Mouse (Mus musculus): ENCODE measurements around the gene Daam1. TPM values are rescaled to one million over a fixed set of nuclear protein-coding genes. Genes with fewer than 3 reads are reported as not detected.
A peak's percentile ranks its signal among the peaks of the same experiment; 100 is the strongest.

The Daam1 gene
- polyA plus RNA-seq, 1 experiment from 2014 or later, result 5.0 TPM

DNA sequence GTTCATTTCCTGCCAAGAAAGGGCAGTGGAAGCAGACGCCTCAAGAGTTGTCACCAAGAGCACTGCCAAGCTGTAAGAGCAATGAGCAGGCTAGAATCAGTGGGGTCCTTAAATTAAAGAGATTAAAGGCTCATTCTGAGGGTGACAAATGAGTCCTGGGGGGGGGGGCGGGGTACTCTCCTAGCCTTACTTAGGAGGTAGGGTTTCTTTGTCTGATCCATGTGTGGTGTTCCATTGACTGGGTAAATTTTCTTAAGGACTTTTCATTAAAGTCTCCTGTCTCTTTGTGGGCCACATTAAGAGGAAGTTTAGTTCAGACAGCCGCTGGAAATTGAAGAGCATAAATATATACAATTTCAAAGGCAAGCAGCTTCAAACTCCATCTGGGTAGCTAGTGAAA, 138.1 kb downstream of the Daam1 start:
- H3K4me2 ChIP-seq (ENCODE audit: low read length), result no peak overlapping the region
- no peak overlapping the region for H3K4me3 ChIP-seq (replicated peaks; ENCODE audit: low read depth, low read length)
- no peak for ATAC-seq (replicated peaks; ENCODE audit: low FRiP score, low read depth)
- H3K27me3 ChIP-seq (ENCODE audit: insufficient read depth, low read length), result no peaks in the 10 kb centered on the region
- WGBS, result 38% methylated on average over 3 of the region's 3 CpGs
- H3K27ac ChIP-seq, result no peak overlapping the region
- H3K9me3 ChIP-seq (replicated peaks; ENCODE audit: low read length), result no peaks in the 10 kb centered on the region
- 0 out of 2 replicates have a peak, but pooled peaks cover 5% of the 10 kb centered on the region for H3K36me3 ChIP-seq (ENCODE audit: insufficient read depth, low read length)
- 0 out of 2 replicates have a peak, but pooled peaks cover 4% of the 10 kb centered on the region for H3K4me1 ChIP-seq (replicated peaks; ENCODE audit: insufficient read depth, low read length)
- H3K9ac ChIP-seq (ENCODE audit: low read depth, low read length), result no peak overlapping the region
- DNase-seq (ENCODE audit: low spot score), result peak; percentile 56
- TF ChIP-seq CTCF (IDR thresholded peaks at IDR 0.05; ENCODE audit: low read depth), result no peak

GRCm38 (mm10) chr12:71969439-71969838, 138.6 kb downstream of the Daam1 start:
- Histone ChIP-seq H3K9me3 (replicated peaks; ENCODE audit: low read length) (no peaks in the 10 kb centered on the region), H3K27me3 (ENCODE audit: insufficient read depth, low read length) (no peaks in the 10 kb centered on the region), H3K36me3 (ENCODE audit: insufficient read depth, low read length) (0 out of 2 replicates have a peak, but pooled peaks cover 5% of the 10 kb centered on the region), H3K9ac (ENCODE audit: low read depth, low read length) (no peak overlapping the region), H3K4me1 (replicated peaks; ENCODE audit: insufficient read depth, low read length) (0 out of 2 replicates have a peak, but pooled peaks cover 4% of the 10 kb centered on the region), H3K4me2 (ENCODE audit: low read length) (no peak overlapping the region), H3K4me3 (replicated peaks; ENCODE audit: low read depth, low read length) (no peak overlapping the region), H3K27ac (no peak overlapping the region)
- ATAC-seq (replicated peaks; ENCODE audit: low FRiP score, low read depth) (no peak), DNase-seq (ENCODE audit: low spot score) (no peak)
- TF ChIP-seq CTCF (IDR thresholded peaks at IDR 0.05; ENCODE audit: low read depth), result no peak
- 55% methylated on average over 9 of the region's 9 CpGs for whole genome bisulfite sequencing

DNA sequence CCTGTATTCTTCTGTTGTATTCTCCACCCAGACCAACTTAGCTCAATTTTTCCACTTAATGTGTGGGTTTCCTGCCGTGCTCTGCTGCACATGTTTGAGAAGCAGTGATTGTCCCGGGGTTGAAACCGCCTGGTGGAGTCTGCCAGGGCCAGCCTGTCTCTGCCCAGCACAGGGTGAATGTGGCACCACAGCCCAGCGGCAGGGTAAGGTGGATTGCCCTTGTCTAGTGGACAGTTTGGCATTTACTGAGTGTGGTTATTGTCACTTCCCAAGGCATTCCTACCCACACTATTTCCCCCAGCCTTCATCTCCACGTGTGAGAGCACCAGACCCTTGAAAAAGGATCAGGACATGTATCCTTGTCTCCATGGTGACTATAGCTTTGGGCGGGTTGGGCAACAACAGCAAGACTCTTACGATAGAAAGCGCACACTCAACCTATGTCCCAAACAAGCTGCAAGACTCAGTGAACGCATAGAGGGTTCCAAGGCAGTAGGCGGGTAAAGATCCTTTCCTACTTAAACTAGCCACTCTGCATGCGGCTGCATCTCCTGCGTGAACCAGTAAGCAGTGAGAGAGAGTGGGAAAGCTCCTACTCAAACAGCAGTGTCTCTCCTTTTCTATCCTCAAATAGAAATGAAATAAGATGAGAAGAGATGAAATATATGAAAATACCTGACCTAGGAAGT, 139.2 kb downstream of the Daam1 start:
- Histone ChIP-seq H3K36me3 (ENCODE audit: insufficient read depth, low read length) (peaks cover 5% of the 10 kb centered on the region; the same call in 1 of the 2 replicates), H3K4me1 (replicated peaks; ENCODE audit: insufficient read depth, low read length) (0 out of 2 replicates have a peak, but pooled peaks cover 4% of the 10 kb centered on the region), H3K9ac (ENCODE audit: low read depth, low read length) (no peak overlapping the region), H3K4me2 (ENCODE audit: low read length) (no peak overlapping the region), H3K4me3 (replicated peaks; ENCODE audit: low read depth, low read length) (no peak overlapping the region), H3K9me3 (replicated peaks; ENCODE audit: low read length) (no peaks in the 10 kb centered on the region), H3K27me3 (ENCODE audit: insufficient read depth, low read length) (no peaks in the 10 kb centered on the region), H3K27ac (peak overlapping the region; percentile 31)
- TF ChIP-seq CTCF (IDR thresholded peaks at IDR 0.05; ENCODE audit: low read depth), result no peak
- DNase-seq (ENCODE audit: low spot score) (peak; percentile 16), ATAC-seq (replicated peaks; ENCODE audit: low FRiP score, low read depth) (no peak)
- WGBS, result 63% methylated on average over 12 of the region's 12 CpGs

GRCm38 (mm10) chr12:71970791-71971654, 140.1 kb downstream of the Daam1 start:
- DNase-seq (ENCODE audit: low spot score) (peak; percentile 86), ATAC-seq (replicated peaks; ENCODE audit: low FRiP score, low read depth) (no peak)
- no peak for TF ChIP-seq CTCF (IDR thresholded peaks at IDR 0.05; ENCODE audit: low read depth)
- Histone ChIP-seq H3K9ac (ENCODE audit: low read depth, low read length) (no peak overlapping the region), H3K4me3 (replicated peaks; ENCODE audit: low read depth, low read length) (no peak overlapping the region), H3K4me1 (replicated peaks; ENCODE audit: insufficient read depth, low read length) (0 out of 2 replicates have a peak, but pooled peaks cover 5% of the 10 kb centered on the region), H3K4me2 (ENCODE audit: low read length) (no peak overlapping the region), H3K27ac (peak overlapping the region; percentile 31; the same call in 1 of the 2 replicates), H3K9me3 (replicated peaks; ENCODE audit: low read length) (no peaks in the 10 kb centered on the region), H3K27me3 (ENCODE audit: insufficient read depth, low read length) (no peaks in the 10 kb centered on the region), H3K36me3 (ENCODE audit: insufficient read depth, low read length) (peaks cover 5% of the 10 kb centered on the region; the same call in 1 of the 2 replicates)
- 62% methylated on average over 9 of the region's 9 CpGs for WGBS

GRCm38 (mm10) chr12:71972126-71972525, 141.2 kb downstream of the Daam1 start:
- H3K9ac ChIP-seq (ENCODE audit: low read depth, low read length), result no peak overlapping the region
- 0 out of 2 replicates have a peak, but pooled peaks cover 8% of the 10 kb centered on the region for H3K4me1 ChIP-seq (replicated peaks; ENCODE audit: insufficient read depth, low read length)
- no peak overlapping the region for H3K27ac ChIP-seq
- DNase-seq (ENCODE audit: low spot score) (no peak), ATAC-seq (replicated peaks; ENCODE audit: low FRiP score, low read depth) (no peak)
- no peak overlapping the region for H3K4me2 ChIP-seq (ENCODE audit: low read length)
- no peak overlapping the region for H3K4me3 ChIP-seq (replicated peaks; ENCODE audit: low read depth, low read length)
- H3K36me3 ChIP-seq (ENCODE audit: insufficient read depth, low read length), result peaks cover 5% of the 10 kb centered on the region; the same call in 1 of the 2 replicates
- no peak for TF ChIP-seq CTCF (IDR thresholded peaks at IDR 0.05; ENCODE audit: low read depth)
- no peaks in the 10 kb centered on the region for H3K9me3 ChIP-seq (replicated peaks; ENCODE audit: low read length)
- H3K27me3 ChIP-seq (ENCODE audit: insufficient read depth, low read length), result no peaks in the 10 kb centered on the region
- WGBS, result 66% methylated on average over 5 of the region's 5 CpGs

- Histone ChIP-seq H3K9me3 (replicated peaks; ENCODE audit: low read length) (no peaks in the 10 kb centered on the region), H3K27ac (no peak overlapping the region), H3K4me2 (ENCODE audit: low read length) (no peak overlapping the region), H3K4me3 (replicated peaks; ENCODE audit: low read depth, low read length) (no peak overlapping the region), H3K27me3 (ENCODE audit: insufficient read depth, low read length) (no peaks in the 10 kb centered on the region), H3K4me1 (replicated peaks; ENCODE audit: insufficient read depth, low read length) (0 out of 2 replicates have a peak, but pooled peaks cover 8% of the 10 kb centered on the region), H3K9ac (ENCODE audit: low read depth, low read length) (no peak overlapping the region), H3K36me3 (ENCODE audit: insufficient read depth, low read length) (peaks cover 5% of the 10 kb centered on the region; the same call in 1 of the 2 replicates)
- TF ChIP-seq CTCF (IDR thresholded peaks at IDR 0.05; ENCODE audit: low read depth), result no peak
- 52% methylated on average over 12 of the region's 12 CpGs for WGBS
- DNase-seq (ENCODE audit: low spot score) (peak; percentile 75), ATAC-seq (replicated peaks; ENCODE audit: low FRiP score, low read depth) (no peak)
Observed at GRCm38 (mm10) chr12:71972619-71973266, 141.9 kb downstream of the Daam1 start.
